In the genomic region with DNA sequence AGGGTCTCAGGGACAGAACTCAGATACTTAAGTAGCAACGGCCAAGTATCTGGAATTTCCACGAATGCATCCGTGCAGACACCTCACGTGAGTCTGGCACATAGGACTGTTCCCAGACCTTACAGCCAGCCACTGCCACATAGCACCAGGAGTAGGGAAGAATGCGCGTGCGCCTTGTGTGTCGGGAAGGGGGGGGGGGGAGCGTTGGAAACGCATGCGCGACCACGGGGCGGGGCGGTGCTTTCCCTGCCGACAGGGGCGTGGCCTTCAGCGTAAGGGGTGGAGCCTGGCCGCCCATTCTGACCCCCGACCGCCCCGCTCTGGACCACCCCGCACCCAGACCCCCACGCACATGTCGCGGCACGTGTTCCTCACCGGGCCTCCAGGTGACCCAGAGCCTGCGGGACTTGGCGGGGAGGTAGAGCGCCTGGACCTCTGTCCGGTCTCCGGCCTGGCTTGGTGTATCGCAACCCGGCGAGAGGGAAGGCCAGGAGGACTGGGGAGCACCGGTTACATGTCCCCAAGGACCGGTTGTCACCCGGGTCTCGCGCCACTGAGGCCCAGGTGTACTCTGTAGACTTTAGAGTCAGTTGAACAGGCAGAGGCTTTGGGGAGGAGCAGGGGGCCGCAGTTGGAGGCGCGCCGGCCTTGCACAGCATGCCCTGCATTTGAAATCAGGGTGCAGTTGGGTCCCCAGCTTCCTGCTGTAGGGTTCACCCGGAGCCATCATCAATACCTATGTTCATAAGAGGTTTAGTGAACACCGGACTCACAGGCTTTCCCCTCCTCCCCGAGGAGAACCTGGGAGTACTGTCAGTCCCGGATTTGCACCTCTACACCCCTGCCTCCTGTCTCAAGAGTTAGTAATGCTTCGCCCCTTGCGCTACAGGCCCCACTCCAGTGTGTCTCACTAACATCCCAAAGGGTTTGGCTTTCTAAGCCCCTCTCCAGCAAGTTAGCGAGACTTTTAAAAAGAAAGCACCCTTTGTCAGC, we compare ENCODE assay signal across 8 mouse cellular contexts. TPM values are rescaled to one million over a fixed set of nuclear protein-coding genes. Genes with fewer than 3 reads are reported as not detected.
DNase-seq lines count a peak whose midpoint lies in the region; ATAC-seq and TF ChIP-seq lines count a peak whose summit lies in the region.

No protein-coding gene starts in this region.

- no peak for TF ChIP-seq EP300 in MEL (IDR thresholded peaks at IDR 0.05; ENCODE audit: low read depth in 1 of 2, low read length in 2 of 2)

- H3K4me2 ChIP-seq in forebrain, postnatal 0 days (ENCODE audit: low read depth), result peak overlapping the region; percentile 92
- peak overlapping the region; percentile 88 for H3K4me2 ChIP-seq in neural tube, embryonic 15.5 days

- peaks cover 0 to 2% of the 10 kb centered on the region in 2 experiments; a peak in 1 of 4 replicates for H3K36me3 ChIP-seq in MEL (ENCODE audit: control insufficient read depth in 1 of 2, insufficient read depth in 2 of 2, low read length in 2 of 2)
- no peaks in the 10 kb centered on the region for H3K36me3 ChIP-seq in forebrain, postnatal 0 days (ENCODE audit: insufficient read depth)
- H3K36me3 ChIP-seq in neural tube, embryonic 15.5 days, result no peaks in the 10 kb centered on the region

- 8% methylated on average over 45 of the region's 52 CpGs for WGBS in forebrain, postnatal 0 days
- 6% methylated on average over 52 of the region's 52 CpGs for WGBS in lung, adult 2 months
- 7% methylated on average over 50 of the region's 52 CpGs for WGBS in neural tube, embryonic 15.5 days

- peak overlapping the region; percentile 94 for H3K9ac ChIP-seq in MEL (ENCODE audit: control insufficient read depth, low read depth, low read length, poor library complexity, severe bottlenecking)
- peak overlapping the region; percentile 68 for H3K9ac ChIP-seq in forebrain, postnatal 0 days
- H3K9ac ChIP-seq in neural tube, embryonic 15.5 days (replicated peaks), result peak overlapping the region; percentile 79

- peaks cover 0 to 3% of the 10 kb centered on the region in 2 experiments; a peak in 1 of 4 replicates for H3K4me1 ChIP-seq in MEL (ENCODE audit: control insufficient read depth in 1 of 2, insufficient read depth in 2 of 2, low read length in 2 of 2)
- H3K4me1 ChIP-seq in forebrain, postnatal 0 days (ENCODE audit: insufficient read depth), result 0 out of 2 replicates have a peak, but pooled peaks cover 4% of the 10 kb centered on the region
- H3K4me1 ChIP-seq in lung, adult 2 months (ENCODE audit: control insufficient read depth, insufficient read depth, low read length), result 0 out of 2 replicates have a peak, but pooled peaks cover 2% of the 10 kb centered on the region
- peaks cover 18% of the 10 kb centered on the region for H3K4me1 ChIP-seq in neural tube, embryonic 15.5 days

- H3K9me3 ChIP-seq in MEL (replicated peaks; ENCODE audit: insufficient read depth, low read length), result no peaks in the 10 kb centered on the region
- H3K9me3 ChIP-seq in forebrain, postnatal 0 days (ENCODE audit: low read length), result no peaks in the 10 kb centered on the region
- H3K9me3 ChIP-seq in neural tube, embryonic 15.5 days (replicated peaks), result no peaks in the 10 kb centered on the region

- ATAC-seq in forebrain, postnatal 0 days, result peak; percentile 97
- peak; percentile 94 for ATAC-seq in neural tube, embryonic 15.5 days (ENCODE audit: low FRiP score)

- TF ChIP-seq CTCF in MEL (IDR thresholded peaks at IDR 0.05 in 2 of 3, conservative IDR thresholded peaks at IDR 0.05 in 1 of 3; ENCODE audit: control insufficient read depth in 1 of 3, insufficient read depth in 1 of 3, low read depth in 2 of 3, low read length in 3 of 3, poor library complexity in 1 of 3, severe bottlenecking in 1 of 3), result no peak
- no peak; the same call in 1 of the 2 replicates for TF ChIP-seq CTCF in forebrain, postnatal 0 days (IDR thresholded peaks at IDR 0.05; ENCODE audit: low read depth)
- 0 out of 2 replicates have a peak, but pooled peaks have one; percentile 9 for TF ChIP-seq CTCF in layer of hippocampus, adult 2 months (conservative IDR thresholded peaks at IDR 0.05)
- TF ChIP-seq CTCF in lung, adult 2 months (IDR thresholded peaks at IDR 0.05; ENCODE audit: insufficient read depth, low read length), result no peak

- peaks cover 3% of the 10 kb centered on the region for H3K79me2 ChIP-seq in MEL (ENCODE audit: control insufficient read depth, insufficient read depth, low read length, poor library complexity)

- H3K4me3 ChIP-seq in MEL (ENCODE audit: control insufficient read depth in 1 of 2, insufficient read depth in 1 of 2, low read depth in 2 of 2, low read length in 2 of 2), result peak overlapping the region; percentile 92 to 96
- peak overlapping the region; percentile 65 for H3K4me3 ChIP-seq in forebrain, postnatal 0 days (ENCODE audit: low read depth, low read length)
- peak overlapping the region; percentile 92 for H3K4me3 ChIP-seq in layer of hippocampus, adult 2 months
- H3K4me3 ChIP-seq in lung, adult 2 months (replicated peaks; ENCODE audit: extremely low read depth, low read depth, low read length), result peak overlapping the region; percentile 93
- peak overlapping the region; percentile 78 for H3K4me3 ChIP-seq in neural tube, embryonic 15.5 days (replicated peaks)

- DNase-seq in MEL (ENCODE audit: low read depth, low spot score), result peak; percentile 87
- DNase-seq in cerebellum, adult 18-20 months, result peak; percentile 90 to 94
- peak; percentile 94 for DNase-seq in forebrain, postnatal 0 days
- DNase-seq in heart, postnatal 4 days, result peak; percentile 92
- peak; percentile 79 to 88 for DNase-seq in layer of hippocampus, adult 2 months (ENCODE audit: low spot score in 2 of 2)
- DNase-seq in lung, adult 2 months, result peak; percentile 93
- DNase-seq in testis, postnatal 10 days (ENCODE audit: low spot score), result peak; percentile 97

- TF ChIP-seq RAD21 in MEL (IDR thresholded peaks at IDR 0.05; ENCODE audit: low read depth, low read length), result no peak

- H3K27ac ChIP-seq in MEL (ENCODE audit: control insufficient read depth, low read depth, low read length), result peak overlapping the region; percentile 36; the same call in 1 of the 2 replicates
- H3K27ac ChIP-seq in forebrain, postnatal 0 days (ENCODE audit: low read depth, low read length), result no peak overlapping the region
- peak overlapping the region; percentile 93 for H3K27ac ChIP-seq in layer of hippocampus, adult 2 months
- H3K27ac ChIP-seq in neural tube, embryonic 15.5 days (replicated peaks), result peak overlapping the region; percentile 58

- H3K27me3 ChIP-seq in MEL (ENCODE audit: control insufficient read depth in 1 of 2, insufficient read depth in 2 of 2, low read length in 2 of 2), result no peaks in the 10 kb centered on the region; a peak in 1 of 4 replicates
- no peaks in the 10 kb centered on the region for H3K27me3 ChIP-seq in forebrain, postnatal 0 days (ENCODE audit: insufficient read depth, low read length)
- H3K27me3 ChIP-seq in neural tube, embryonic 15.5 days (replicated peaks), result no peaks in the 10 kb centered on the region

- peak; percentile 69 to 72 for TF ChIP-seq POLR2A in MEL (IDR thresholded peaks at IDR 0.05; ENCODE audit: control insufficient read depth in 1 of 2, insufficient read depth in 1 of 2, low read depth in 1 of 2, low read length in 2 of 2, poor library complexity in 1 of 2)
- TF ChIP-seq POLR2A in lung, adult 2 months (IDR thresholded peaks at IDR 0.05; ENCODE audit: borderline replicate concordance, extremely low read depth, low read depth, low read length), result peak; percentile 50; the same call in 1 of the 2 replicates

TF ChIP-seq in MEL, 35 proteins besides CTCF, POLR2A, EP300 and RAD21 (continues in another document):
- TF ChIP-seq ZC3H11A (IDR thresholded peaks at IDR 0.05; ENCODE audit: low read depth, low read length), result no peak
- TF ChIP-seq GABPA (IDR thresholded peaks at IDR 0.05; ENCODE audit: low read depth, low read length), result no peak
- no peak for TF ChIP-seq TAL1 (IDR thresholded peaks at IDR 0.05; ENCODE audit: low read length)
- no peak for TF ChIP-seq USF2 (IDR thresholded peaks at IDR 0.05; ENCODE audit: borderline replicate concordance in 1 of 2, insufficient read depth in 1 of 2, low read depth in 1 of 2, low read length in 2 of 2)
- TF ChIP-seq TBP (IDR thresholded peaks at IDR 0.05; ENCODE audit: low read depth, low read length), result no peak
- no peak for TF ChIP-seq RCOR1 (IDR thresholded peaks at IDR 0.05; ENCODE audit: low read depth, low read length)
- TF ChIP-seq ELF1 (IDR thresholded peaks at IDR 0.05; ENCODE audit: low read depth, low read length), result no peak
- no peak for TF ChIP-seq MEF2A (IDR thresholded peaks at IDR 0.05; ENCODE audit: extremely low read depth, insufficient replicate concordance, low read depth, low read length, poor library complexity, severe bottlenecking)
- no peak for TF ChIP-seq GATA1 (IDR thresholded peaks at IDR 0.05; ENCODE audit: low read depth, low read length)
- TF ChIP-seq CHD1 (IDR thresholded peaks at IDR 0.05; ENCODE audit: low read depth, low read length), result no peak
- peak; percentile 90 for TF ChIP-seq MYC (IDR thresholded peaks at IDR 0.05; ENCODE audit: low read depth, low read length)
- TF ChIP-seq NRF1 (IDR thresholded peaks at IDR 0.05; ENCODE audit: insufficient read depth, low read depth, low read length, poor library complexity, severe bottlenecking), result peak; percentile 88
- TF ChIP-seq SMC3 (IDR thresholded peaks at IDR 0.05; ENCODE audit: low read depth, low read length), result no peak
- no peak; the same call in 1 of the 2 replicates for TF ChIP-seq POLR2AphosphoS2 (IDR thresholded peaks at IDR 0.05; ENCODE audit: low read length)
- TF ChIP-seq ZMIZ1 (IDR thresholded peaks at IDR 0.05; ENCODE audit: low read depth, low read length), result peak; percentile 73; the same call in 1 of the 2 replicates
- TF ChIP-seq MAZ (IDR thresholded peaks at IDR 0.05; ENCODE audit: low read depth, low read length), result peak; percentile 86
- TF ChIP-seq E2F4 (IDR thresholded peaks at IDR 0.05; ENCODE audit: borderline replicate concordance, low read depth, low read length), result no peak
- TF ChIP-seq JUND (IDR thresholded peaks at IDR 0.05; ENCODE audit: low read depth, low read length), result no peak
- no peak for TF ChIP-seq KAT2A (conservative IDR thresholded peaks at IDR 0.05; ENCODE audit: low read depth, low read length)
- TF ChIP-seq MAX (IDR thresholded peaks at IDR 0.05; ENCODE audit: low read length), result peak; percentile 83

RNA-seq across cellular contexts. Expression of gene Ntpcr, which starts 4.5 kb away (rescaled TPM):
- 34.5 and 40.0 TPM in 2 replicates for total RNA-seq in MEL (2012; rRNA removed)
- 10 to 100 TPM in 1 of 2 experiments, not detected in 1; 45.3 TPM for polyA plus RNA-seq in MEL (2012; ENCODE audit: insufficient read depth in 1 of 2, insufficient read length in 2 of 2, low read depth in 1 of 2, low replicate concordance in 2 of 2, missing spikeins in 1 of 2)
- total RNA-seq in forebrain, postnatal 0 days (2014; rRNA removed), result 26.5 and 34.2 TPM in 2 replicates
- polyA plus RNA-seq in forebrain, postnatal 0 days (2015; fragmentation: Nextera tagmentation; extraction: Ambion mirVana), result 34.0 and 38.0 TPM in 2 replicates
- 10 to 100 TPM; 17.1 to 17.3 TPM for total RNA-seq in heart, postnatal 4 days (2021)
- 10 to 100 TPM; 21.1 to 24.2 TPM for total RNA-seq in layer of hippocampus, adult 2 months (2021)
- 14.4 and 15.9 TPM in 2 replicates for polyA plus RNA-seq in lung, adult 2 months (2012; rRNA removed)
- 33.1 and 36.9 TPM in 2 replicates for polyA plus RNA-seq in neural tube, embryonic 15.5 days (2015; fragmentation: Nextera tagmentation; extraction: Ambion mirVana)
